Mouse (Mus musculus) heart, postnatal 4 days (tissue): Measurements from ENCODE around the gene Dok7. TPM values are rescaled to one million over a fixed set of nuclear protein-coding genes. Genes with fewer than 3 reads are reported as not detected.
A peak's percentile ranks its signal among the peaks of the same experiment; 100 is the strongest.

Source experiments
- DNase-seq: peaks from one replicate; pipeline ENCODE4 v3.0.0; 2021
- total RNA-seq, 2 experiments: library from RNA; stranded (reverse); gene quantifications; 2 replicates each; pipeline ENCODE4 v1.2.3; 2021

The Dok7 gene
- total RNA-seq, 2 experiments from 2014 or later = 28.1 to 28.5 TPM

DNA sequence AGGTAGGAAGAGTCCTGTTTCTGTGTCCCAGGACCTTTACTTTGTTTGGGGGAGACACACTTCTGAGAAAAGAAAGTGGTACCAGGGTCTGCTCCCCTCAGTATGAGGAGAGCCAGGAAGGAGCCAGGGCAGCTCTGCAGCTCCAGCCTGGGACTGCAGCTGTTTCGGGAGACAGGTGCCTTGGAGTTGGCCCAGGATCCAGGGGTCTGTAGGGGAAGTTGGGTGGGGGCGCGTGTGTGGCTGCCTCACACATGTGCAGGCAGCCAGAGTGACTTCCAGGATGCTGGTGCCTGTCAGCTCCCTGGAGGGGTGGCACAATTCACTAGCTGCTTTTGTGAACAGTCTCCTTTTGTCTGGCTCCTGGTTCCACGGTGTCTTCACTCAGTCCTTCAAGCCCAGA, 1.0 kb downstream of the Dok7 start:
- DNase-seq = no peak

DNA sequence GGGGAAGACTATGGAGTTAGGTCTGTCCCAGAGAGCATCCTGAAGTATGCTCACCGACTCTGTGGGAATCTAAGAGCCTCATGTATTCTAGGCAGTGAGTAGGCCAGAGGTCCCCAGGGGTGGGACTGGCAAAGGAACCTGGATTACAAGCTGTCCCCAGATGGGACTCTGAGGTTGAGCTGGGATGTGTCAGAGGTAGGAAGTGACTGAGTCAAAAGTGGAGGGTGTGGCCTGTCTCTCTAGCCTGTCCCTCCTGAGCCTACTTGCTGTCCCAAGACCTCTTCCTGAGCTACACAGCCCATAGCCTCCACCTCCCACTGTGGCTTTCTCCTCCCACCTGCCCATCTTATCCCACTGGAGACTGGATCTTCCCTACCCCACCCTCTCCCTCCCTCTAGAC, 1.6 kb downstream of the Dok7 start:
- DNase-seq = no peak

DNA sequence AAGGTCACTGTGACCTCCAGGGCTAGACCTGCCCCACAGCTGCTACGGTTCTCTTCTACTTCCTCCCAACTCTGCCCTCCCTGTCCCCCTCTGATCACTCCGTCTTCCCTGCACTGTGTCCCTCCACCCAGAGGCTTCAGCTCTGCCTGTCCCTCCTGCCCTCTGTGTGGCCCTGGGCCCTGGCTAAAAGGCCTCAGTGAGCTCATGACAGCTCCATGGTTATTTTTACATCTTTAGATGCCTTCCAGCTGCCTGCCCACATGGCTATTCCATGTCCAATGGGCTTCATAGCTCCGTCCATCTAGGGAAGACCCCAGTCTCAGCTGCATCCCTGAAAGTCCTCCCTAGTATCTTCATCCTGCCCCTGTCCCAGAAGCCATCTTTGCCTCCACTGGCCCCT, 3.5 kb downstream of the Dok7 start:
- DNase-seq = peak; percentile 47

DNA sequence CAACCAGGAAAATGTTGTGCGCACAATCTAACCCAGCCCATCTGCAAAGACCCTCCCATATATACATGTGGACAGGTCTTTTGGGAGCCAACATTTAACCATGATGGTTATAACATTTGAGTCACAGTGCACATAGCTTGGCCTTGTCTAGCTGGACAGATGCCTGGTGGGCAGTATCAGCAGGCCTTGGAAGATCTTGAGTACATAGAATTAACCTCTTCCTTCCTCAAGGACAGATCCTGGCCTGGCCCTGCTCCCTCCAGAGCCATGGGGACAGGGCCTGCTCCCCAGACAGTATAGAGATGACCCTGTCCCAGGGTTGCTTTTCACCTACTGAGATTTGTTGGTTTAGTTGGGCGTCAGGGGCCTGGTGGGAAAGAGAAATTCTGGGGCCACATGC, 13.3 kb downstream of the Dok7 start:
- no peak for DNase-seq

DNA sequence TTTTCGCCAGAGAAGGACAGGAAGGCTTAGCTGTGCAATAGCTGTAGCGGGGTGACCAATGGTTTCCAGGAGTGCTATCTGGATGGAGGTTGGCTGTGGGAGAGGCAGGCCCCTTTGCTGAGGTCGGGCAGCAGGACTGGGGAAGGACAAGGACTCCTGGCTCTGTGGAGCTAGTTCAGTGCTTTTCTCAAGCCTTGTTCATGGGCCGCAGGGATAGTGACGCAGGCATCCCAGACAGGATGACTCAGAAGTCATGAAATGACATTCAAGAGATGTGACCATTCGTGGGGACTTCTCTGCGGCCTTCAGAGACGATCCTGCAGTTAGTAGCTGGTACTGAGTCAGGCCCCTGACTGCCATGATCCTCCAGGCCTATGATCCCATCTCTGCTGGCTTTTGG, 13.7 kb downstream of the Dok7 start:
- DNase-seq = no peak

DNA sequence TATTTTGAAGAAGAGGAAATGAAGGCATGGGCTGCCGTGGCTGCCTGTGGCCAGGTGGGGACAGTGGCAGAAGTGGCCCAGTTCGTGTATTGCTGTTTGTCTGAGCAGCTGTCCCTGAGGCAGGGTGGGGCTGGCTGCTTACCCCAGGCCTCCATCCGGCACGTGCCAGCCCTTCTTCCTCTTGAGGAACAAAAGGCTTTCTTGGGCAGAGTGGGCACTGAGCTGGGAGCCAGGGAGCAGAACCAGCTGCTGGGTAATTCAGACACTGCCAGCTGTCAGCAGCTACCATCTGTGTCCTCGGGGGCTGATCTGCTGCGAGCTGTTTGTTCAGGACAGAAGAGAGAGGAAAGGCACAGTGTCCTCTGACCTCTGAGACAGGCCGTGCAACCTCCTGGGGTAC, 14.4 kb downstream of the Dok7 start:
- DNase-seq = no peak

DNA sequence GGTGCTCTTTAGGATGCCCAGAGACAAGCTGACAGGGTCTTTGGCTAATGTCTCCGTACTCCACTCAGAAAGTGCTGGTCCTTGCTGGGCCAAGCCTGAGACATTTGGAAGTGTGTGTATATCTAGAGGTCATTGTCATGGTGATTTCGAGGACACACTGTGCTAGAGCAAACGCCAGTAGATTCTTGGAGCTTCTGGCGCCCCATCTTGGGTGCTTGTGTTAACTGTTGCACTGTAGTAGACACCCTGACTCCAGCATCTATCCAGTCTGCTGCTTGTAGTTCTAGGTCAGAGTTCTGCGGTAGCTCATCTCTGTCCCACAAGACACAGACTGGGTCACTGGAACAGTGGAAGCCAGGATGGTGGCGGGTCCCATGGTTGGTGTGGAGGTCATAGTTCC, 15.3 kb downstream of the Dok7 start:
- DNase-seq = no peak

DNA sequence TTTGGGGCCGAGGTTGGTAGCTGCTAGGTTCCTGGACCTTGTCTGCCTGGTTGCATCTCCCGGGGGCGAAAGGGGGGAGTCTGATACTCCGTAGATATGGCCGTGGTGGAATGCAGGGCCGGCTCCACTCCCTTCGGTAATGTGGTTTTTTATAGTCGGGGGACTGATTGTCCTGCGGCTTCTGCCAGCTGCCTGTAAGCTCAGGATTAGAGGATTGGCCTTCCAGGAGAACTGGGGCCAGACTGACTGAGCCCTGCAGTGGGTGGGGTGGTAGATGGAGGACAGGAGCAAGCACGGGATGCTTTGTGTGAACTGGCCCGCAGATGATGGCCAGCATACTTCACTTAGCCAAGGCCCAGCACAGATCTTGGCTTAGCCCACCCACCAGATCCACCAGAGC, 16.7 kb downstream of the Dok7 start:
- DNase-seq = no peak

DNA sequence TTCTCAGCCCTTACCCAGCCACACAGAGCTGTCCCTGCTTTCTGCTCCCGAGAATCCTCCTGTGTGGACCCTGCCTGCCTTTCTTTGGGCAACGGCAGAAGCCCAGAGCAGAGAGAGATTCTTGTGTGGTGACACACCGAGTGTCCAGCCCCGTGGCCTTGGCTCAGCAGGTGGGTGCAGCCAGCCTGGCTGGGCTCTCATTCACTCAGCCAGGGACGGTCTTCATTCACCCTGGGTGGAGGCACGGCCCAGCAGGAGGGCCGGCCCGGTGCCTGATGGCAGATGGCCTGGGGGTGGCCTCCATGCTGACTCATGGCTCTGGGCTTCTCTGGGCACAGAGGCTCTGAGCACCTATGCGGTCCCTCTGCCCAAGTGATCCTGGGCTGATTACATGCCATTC, 17.4 kb downstream of the Dok7 start:
- DNase-seq = peak; percentile 40

DNA sequence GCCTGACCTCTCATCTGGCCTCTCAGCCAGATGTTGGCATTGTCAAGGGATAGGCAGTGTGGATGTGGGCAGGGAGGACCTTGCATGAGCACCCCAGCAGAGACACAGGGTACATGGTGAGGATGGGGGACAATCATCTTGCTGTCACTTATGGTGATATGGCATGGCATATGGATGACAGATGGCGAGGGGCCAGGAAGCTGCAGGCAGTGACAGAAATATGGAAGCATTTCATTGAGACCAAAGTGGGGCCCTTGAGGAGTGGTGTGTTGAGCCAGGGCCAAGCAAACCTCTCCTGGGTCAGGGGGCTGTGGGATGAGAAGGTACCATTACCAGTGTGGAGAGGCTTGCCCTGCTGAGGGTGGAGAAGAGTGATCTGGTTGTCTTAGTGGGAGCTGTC, 19.8 kb downstream of the Dok7 start:
- no peak for DNase-seq

DNA sequence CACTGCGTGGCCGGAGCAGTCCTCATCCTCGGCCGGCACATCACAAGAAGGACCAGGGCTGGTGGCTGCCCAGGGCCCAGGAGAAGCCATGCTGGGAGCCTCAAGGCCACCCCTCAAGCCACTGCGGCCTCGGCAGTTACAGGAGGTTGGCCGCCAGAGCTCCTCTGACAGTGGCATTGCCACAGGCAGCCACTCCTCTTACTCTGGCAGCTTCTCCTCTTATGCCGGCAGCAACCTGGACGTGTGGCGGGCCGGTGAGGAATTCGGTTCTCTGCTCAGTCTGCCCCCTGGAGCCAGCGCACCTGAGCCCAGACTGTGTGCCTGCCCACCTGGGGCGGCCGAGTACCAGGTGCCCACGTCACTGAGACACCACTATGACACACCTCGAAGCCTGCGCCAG, 22.5 kb downstream of the Dok7 start:
- DNase-seq = no peak

DNA sequence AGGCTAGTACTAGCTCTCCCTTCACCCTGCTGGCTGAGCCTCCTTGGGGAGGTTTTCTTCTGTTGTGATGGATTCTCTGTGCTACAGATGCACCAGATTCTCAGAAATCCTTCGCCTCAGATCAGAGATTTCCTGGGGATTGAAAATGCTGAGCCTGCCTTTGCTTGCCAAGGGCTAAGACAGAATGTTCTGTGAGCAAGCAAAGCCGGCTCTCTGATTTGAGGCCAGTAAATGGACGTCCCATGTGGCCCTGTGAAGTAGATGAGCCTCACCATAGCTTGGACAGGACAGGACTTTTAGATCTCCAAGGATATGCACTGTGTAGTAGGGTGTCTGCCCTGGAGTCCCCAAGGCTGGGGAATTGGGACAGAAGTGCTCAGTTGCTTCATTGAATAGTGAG, 28.3 kb downstream of the Dok7 start:
- no peak for DNase-seq

DNA sequence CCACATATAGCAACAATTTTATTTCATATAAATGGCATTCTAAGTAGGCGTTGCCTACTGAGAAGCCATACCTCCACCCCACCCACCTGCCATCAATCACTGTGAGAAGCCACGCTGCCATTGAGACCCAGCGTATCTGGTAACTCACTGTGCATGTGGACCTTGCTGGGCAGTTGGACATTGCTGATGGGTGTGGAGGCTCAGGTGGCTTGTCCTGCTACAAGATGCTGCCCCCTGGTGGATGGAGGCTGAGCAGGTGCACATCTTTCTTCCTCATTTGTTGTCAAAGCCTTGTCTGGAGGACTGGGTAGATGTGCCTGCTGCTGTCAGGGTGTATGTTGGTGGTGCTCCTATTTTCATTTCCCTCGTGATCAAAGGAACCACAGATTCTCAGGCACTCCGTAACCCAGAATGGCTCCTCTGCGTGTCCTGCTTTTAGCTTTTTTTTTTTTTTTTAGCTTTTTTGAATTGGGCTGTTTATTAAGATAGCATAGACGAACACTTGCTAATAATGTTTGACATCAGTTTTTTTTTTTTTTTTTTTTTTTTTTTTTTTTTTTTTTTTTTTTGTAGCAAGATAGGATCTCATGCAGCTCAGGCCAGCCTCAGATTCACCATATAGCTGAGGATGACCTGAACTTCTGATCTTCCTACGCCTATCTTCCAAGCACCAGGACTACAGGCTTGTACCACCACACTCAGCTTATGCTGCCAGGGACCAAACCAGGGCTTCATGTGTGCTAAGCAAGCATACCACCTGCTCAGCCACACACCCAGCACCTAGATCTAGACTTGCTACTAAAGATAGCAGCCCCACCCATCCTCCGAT, 32.4 kb downstream of the Dok7 start:
- DNase-seq = peak; percentile 80

DNA sequence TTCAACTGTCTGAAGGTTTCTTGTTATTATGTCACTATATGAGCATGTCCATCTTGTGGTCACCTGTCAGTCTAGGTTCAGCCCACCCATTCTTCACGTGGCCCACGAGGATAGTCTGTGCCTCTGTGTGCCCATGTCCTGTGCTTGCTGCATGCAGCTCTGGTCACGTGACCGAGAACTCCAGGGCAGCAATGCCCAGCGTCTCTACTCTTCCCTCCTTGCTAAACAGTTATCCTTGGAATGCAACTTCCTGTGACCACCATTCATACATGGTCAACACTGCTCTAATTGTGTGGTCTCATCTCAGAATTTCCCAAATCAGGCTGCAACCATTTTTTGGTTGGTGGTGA, 33.0 kb downstream of the Dok7 start:
- DNase-seq = no peak

DNA sequence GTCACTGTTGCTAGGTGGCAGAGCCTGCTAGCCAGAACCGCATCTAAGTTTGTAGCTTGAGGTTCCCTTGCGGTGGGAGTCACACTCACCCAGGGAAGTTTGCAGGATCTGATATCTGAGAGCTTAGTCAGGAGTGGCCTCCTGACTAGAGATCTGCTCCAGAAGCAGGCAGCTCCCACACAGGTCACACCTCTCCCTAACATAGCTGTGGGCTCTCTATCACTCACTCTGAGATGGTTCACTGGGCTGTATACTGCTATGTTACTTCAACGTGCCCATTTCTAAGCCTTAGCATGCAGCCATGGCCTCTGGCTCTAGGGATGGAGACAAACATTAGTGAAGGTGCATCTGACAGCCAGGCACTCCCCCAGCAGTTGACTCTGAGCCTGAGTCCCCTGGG, 35.1 kb downstream of the Dok7 start:
- DNase-seq = no peak

DNA sequence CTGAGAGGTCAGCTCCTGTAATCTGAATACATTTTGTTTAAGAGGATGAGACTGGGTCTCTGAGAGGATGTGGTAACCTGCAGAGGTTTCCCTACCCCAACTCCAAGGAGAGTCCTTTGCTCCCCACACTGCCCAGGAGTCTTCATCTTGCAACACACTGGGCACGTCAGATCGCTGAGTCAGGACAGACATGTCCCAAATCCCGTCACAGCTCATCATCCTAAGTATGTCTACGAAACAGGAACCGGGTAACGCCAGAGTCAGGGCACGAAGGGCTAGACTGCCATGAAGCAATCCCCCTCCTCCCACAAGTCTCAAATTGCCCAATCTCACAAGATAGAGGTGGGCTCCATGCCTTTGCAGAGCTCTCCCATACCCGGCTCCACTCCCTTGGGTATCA, 46.5 kb downstream of the Dok7 start:
- no peak for DNase-seq

DNA sequence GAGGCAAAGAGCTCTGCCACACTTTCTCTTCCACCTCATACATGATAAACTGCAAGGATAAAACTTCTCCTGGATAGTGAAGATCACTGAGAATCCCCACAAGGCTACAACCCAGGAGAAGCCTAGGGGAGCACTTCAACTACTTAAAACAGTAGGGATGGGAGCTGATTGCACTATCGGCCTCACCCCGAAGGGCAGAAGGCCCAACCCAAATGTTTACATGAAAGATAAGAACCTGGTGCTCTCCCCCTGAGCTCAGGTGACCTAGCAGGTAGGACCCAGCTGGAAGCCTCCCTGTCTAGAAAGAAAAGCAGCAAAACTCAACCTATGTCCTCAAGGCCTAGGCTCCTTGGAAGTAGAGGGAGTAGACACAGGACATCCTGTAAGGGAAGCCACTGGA, 47.0 kb downstream of the Dok7 start:
- DNase-seq = no peak

DNA sequence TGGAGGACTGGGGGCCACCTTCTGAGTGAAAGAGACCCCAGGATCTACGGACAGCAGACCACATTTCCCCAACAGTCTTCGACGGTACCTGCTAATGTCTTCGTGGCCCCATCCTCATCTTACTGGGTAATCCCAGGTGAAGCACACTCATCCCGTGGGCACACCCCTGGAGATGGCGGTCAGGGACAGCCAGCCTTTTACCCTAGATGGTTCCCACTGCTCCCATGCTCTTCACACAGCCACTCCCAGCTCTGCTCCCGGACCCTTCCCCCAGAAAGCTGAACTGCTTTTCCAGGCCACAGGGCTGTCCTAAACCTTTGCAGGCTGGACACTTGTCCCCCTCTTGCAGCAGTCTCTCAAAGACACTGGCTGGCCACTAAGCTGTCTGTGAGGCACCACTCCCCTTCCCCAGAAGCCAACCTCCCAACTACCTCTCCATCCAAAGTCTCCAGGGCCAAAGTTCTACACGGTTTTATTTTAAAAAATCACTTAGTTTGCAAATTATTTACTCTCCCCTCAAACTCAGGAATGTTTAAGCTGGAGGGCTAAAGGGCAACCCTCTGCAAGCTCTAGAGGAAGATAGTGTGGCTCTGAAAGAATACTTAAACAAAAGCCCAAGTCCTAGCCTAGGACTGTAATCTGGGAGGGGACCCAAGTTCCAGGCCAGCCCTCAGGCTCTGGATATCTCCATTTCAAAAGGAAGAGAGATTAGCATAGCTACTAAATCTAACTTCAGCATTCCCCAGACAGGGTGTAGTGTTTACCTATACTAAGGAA, 47.8 kb downstream of the Dok7 start:
- no peak for DNase-seq

DNA sequence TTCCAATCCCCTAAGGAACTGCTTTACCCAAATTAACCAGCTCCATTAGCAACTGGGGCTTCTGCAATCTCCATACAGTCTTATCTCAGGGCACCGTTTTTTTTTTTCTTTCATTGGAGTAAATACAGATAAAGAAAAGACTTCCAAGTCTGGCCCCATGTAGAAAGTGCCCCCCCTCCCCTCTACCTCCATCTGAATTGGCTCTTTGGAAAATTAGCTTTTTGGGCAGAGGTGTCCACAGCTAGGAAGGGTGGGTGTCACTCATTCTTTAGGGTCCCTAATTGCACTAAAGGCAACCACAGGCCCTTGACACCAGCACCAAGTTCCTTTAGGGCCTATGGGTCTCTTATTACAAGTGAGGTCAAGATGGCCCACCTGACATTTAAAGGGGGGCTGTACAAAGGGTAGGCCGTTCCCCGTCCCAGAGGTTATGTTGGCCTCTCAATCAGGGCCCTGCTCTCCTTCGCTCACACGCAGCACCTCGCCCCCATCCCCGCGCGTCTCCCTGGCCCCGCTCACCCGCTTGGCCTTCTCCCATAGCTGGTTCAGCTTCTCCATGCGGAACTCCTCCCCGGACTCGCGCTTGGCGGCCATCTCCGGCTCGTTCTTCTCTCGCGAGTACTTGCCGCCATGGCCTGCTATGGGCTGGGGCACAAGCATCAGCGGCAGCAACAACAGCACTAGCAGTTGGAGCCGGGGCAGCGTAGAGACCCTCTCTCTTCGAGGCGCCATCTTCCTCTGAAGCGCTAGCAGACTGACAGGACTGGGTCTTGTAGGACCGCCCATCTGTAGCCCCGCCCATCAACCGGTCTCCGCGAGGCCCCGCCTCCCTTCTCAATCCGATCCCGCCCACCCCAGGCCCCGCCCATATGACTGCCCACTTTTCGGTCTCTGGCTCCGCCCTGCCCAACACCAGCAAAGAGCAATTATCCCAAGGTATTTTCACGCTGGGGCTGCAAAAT, 48.7 kb downstream of the Dok7 start, which contains the start of gene Lrpap1:
Gene Lrpap1, minus strand, starts transcription at position 807 of the 962 bp plus-strand sequence.
- peak; percentile 91 for DNase-seq

DNA sequence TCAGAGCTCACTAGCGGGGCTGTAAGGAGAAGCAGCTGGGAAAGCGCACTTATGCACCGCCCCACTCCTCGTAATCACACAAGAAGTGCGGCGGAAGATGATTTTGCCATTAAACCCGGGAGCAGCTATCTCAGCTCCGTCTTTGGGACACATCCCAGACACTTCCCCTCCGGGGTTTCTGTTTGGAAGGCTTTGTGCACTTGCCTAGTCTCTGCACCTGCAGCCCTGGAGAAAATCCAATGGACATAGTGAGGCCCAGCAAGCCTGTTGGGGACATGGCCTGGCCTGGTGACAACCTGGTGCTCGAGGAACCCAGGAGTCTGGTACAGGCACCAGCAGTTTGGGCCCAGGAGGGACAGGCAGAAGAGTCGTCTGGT, 49.3 kb downstream of the Dok7 start:
- DNase-seq = peak; percentile 45

DNA sequence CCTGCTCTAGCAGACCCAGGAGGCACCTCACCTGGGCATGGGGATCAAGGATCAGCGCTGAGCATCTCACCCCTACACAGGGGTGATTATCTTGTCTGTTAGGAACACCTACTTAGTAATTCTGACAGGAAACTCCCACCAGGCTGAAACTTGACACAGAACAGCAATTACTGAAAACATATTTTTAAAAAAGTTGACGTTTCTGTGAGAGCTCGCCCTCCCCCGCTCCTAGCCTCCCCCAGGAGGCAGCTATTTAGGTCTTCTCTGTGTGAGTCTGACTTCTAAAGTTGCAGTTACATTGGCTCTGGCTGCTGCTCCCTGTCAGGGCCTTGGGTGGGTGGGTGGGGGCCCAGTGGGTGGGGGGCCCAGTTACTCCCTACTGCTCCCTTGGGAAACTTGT, 55.9 kb downstream of the Dok7 start:
- DNase-seq = no peak

DNA sequence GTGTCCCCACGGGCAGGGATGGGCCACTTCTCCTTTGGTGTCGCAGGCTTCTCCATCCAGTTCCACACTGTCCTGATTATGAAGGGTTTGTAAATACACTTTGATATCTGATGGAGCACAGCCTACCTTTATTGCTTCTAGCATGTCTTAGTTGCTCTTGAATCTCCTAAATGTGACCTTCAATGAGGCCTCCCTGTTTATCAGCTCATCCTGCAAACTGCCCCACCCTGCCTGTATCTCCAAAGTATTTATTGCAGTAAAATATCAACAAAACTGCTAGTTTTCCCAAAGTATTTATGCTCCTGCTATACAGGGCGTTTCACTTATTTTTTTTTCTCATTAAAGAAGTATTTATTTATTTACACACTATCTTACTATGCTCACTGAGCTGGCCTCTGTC, 59.4 kb downstream of the Dok7 start:
- no peak for DNase-seq

DNA sequence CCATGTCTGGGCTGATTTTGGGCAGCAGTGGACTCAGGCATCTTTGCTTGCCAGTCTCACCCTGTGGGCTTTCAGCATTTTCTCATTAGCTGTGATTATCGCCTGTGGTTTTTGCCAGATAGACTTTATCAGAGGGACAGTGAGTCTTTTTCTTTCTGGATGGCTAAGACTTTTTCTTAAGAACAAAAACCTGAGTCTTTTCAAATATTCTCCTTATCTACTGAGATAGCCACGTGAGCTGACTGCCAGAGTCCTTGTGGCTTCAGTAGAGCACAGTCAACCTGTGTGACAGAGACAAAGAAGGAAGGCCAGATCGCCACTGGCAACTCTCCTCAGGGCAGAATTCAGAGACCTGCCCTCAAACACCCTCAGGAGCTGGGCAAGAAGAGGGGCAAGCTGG, 61.1 kb downstream of the Dok7 start:
- DNase-seq = no peak
